Mouse (Mus musculus) small intestine, adult 2 months (tissue): ENCODE results near the gene Rhobtb1. TPM values are rescaled to one million over a fixed set of nuclear protein-coding genes. Genes with fewer than 3 reads are reported as not detected.

ENCODE experiments used
- H3K27ac ChIP-seq: fragments of 200-500 bp; 2 replicates; pipeline ENCODE4 v1.5.1; 2012; ENCODE audit warnings: low read depth, low read length, control low read depth, inconsistent platforms; ENCODE audit not compliant: insufficient read depth
- H3K27me3 ChIP-seq: fragments of 200-500 bp; 2 replicates; pipeline ENCODE4 v1.6.1; 2012; ENCODE audit warnings: mild to moderate bottlenecking, moderate library complexity, low read length, inconsistent platforms; ENCODE audit not compliant: control insufficient read depth, insufficient read depth
- H3K36me3 ChIP-seq: fragments of 200-500 bp; 2 replicates; pipeline ENCODE4 v1.6.1; 2012; ENCODE audit warnings: mild to moderate bottlenecking, low read length, control low read depth, inconsistent platforms; ENCODE audit not compliant: control insufficient read depth, insufficient read depth
- H3K4me1 ChIP-seq: fragments of 200-500 bp; 2 replicates; pipeline ENCODE4 v1.6.1; 2012; ENCODE audit warnings: low read length, inconsistent platforms, mixed read lengths; ENCODE audit not compliant: control insufficient read depth, insufficient read depth, insufficient read length
- H3K4me3 ChIP-seq: fragments of 200-500 bp; 2 replicates; pipeline ENCODE4 v1.5.1; 2012; ENCODE audit warnings: low read depth, mild to moderate bottlenecking, control low read depth, inconsistent platforms, low read length, moderate library complexity
- CTCF ChIP-seq: fragments of 200-500 bp; IDR thresholded peaks from 2 replicates; pipeline ENCODE4 v1.5.1; 2012; ENCODE audit warnings: low read depth, mild to moderate bottlenecking, control low read depth, inconsistent platforms, low read length, moderate library complexity, mixed read lengths; ENCODE audit not compliant: insufficient replicate concordance, insufficient read length; ENCODE audit errors: extremely low read depth
- POLR2A ChIP-seq: fragments of 200-500 bp; IDR thresholded peaks from 2 replicates; pipeline ENCODE4 v1.6.1; 2012; ENCODE audit warnings: low read depth, mild to moderate bottlenecking, control low read depth, inconsistent platforms, low read length, moderate library complexity
- WGBS: fragments of 180-500 bp; shearing (Covaris S2); methylation state at CpG from one replicate; pipeline ENCODE4 v1.1.7; 2018; 5-methylcytosine and 5-hydroxymethylcytosine counted together
- polyA plus RNA-seq: library from polyadenylated mRNA; depleted of rRNA; stranded (reverse); fragments of >200 nt; gene quantifications from 2 replicates; pipeline ENCODE4 v1.2.3, GENCODE M21; 2012

Gene Rhobtb1
- polyA plus RNA-seq, 1 experiment, result 7.9 TPM

- H3K27me3 ChIP-seq, result no peaks in the 10 kb centered on the region
- 0 out of 2 replicates have a peak overlapping the region, but pooled peaks have one; percentile 3 for H3K27ac ChIP-seq
- no peaks in the 10 kb centered on the region for H3K4me1 ChIP-seq
- H3K36me3 ChIP-seq, result no peaks in the 10 kb centered on the region
- no peak overlapping the region for H3K4me3 ChIP-seq
- TF ChIP-seq CTCF, result no peak
- no peak for TF ChIP-seq POLR2A
- 93% methylated on average over 4 of the region's 4 CpGs for WGBS
Observed at GRCm38 (mm10) chr10:69184903-69185302, 33.7 kb downstream of the Rhobtb1 start.

- TF ChIP-seq CTCF (no peak), POLR2A (no peak)
- 65% methylated on average over 4 of the region's 4 CpGs for WGBS
- H3K36me3 ChIP-seq, result no peaks in the 10 kb centered on the region
- H3K27me3 ChIP-seq, result no peaks in the 10 kb centered on the region
- no peak overlapping the region for H3K4me3 ChIP-seq
- peak overlapping the region; percentile 3; the same call in 1 of the 2 replicates for H3K27ac ChIP-seq
- H3K4me1 ChIP-seq, result no peaks in the 10 kb centered on the region
Observed at GRCm38 (mm10) chr10:69185431-69185830, 34.2 kb downstream of the Rhobtb1 start.

GRCm38 (mm10) chr10:69185894-69186893 is 35.0 kb downstream of the Rhobtb1 start:
- Histone ChIP-seq H3K27me3 (no peaks in the 10 kb centered on the region), H3K4me3 (no peak overlapping the region), H3K36me3 (no peaks in the 10 kb centered on the region), H3K27ac (no peak overlapping the region), H3K4me1 (no peaks in the 10 kb centered on the region)
- 14% methylated on average over 21 of the region's 21 CpGs for WGBS
- TF ChIP-seq CTCF (peak; percentile 68; the same call in 1 of the 2 replicates), POLR2A (no peak)

- Histone ChIP-seq H3K36me3 (no peaks in the 10 kb centered on the region), H3K4me1 (no peaks in the 10 kb centered on the region), H3K27me3 (no peaks in the 10 kb centered on the region), H3K4me3 (no peak overlapping the region), H3K27ac (no peak overlapping the region)
- TF ChIP-seq CTCF, result no peak
- no peak for TF ChIP-seq POLR2A
- 82% methylated on average over 9 of the region's 9 CpGs for WGBS
Observed at GRCm38 (mm10) chr10:69187773-69188443, 36.7 kb downstream of the Rhobtb1 start.

GRCm38 (mm10) chr10:69190434-69191160 is 39.4 kb downstream of the Rhobtb1 start:
- 42% methylated on average over 10 of the region's 10 CpGs for WGBS

GRCm38 (mm10) chr10:69192266-69192665 is 41.0 kb downstream of the Rhobtb1 start:
- no peak overlapping the region for H3K27ac ChIP-seq
- no peaks in the 10 kb centered on the region for H3K4me1 ChIP-seq
- H3K27me3 ChIP-seq, result no peaks in the 10 kb centered on the region
- no peak overlapping the region for H3K4me3 ChIP-seq
- no peaks in the 10 kb centered on the region for H3K36me3 ChIP-seq
- TF ChIP-seq CTCF, result no peak
- no peak for TF ChIP-seq POLR2A
- 86% methylated on average over 5 of the region's 5 CpGs for whole genome bisulfite sequencing

More at GRCm38 (mm10) chr10:69190434-69191160, 39.4 kb downstream of the Rhobtb1 start:
- Histone ChIP-seq H3K27ac (no peak overlapping the region), H3K4me1 (no peaks in the 10 kb centered on the region), H3K36me3 (no peaks in the 10 kb centered on the region), H3K4me3 (no peak overlapping the region), H3K27me3 (no peaks in the 10 kb centered on the region)
- TF ChIP-seq CTCF, result no peak
- TF ChIP-seq POLR2A, result no peak
